Mouse (Mus musculus) CD4-positive, CD25-positive, alpha-beta regulatory T cell (primary cell): Measurements from ENCODE around the gene Wdr43. TPM values are rescaled to one million over a fixed set of nuclear protein-coding genes. Genes with fewer than 3 reads are reported as not detected.

ENCODE experiments used
- polyA plus RNA-seq: library from polyadenylated mRNA; unstranded; fragments of 100-300 nt; shearing (Covaris generic); gene quantifications from one replicate; pipeline ENCODE4 v1.2.1, GENCODE M21; 2017

Gene Wdr43
- 148 TPM for polyA plus RNA-seq

GRCm38 (mm10) chr17:71615638-71616318, at the start of gene Wdr43:
TSS of gene Wdr43 (plus strand) at chr17:71615895.

GRCm38 (mm10) chr17:71673092-71673491, 57.4 kb downstream of the Wdr43 start, which contains the start of gene Togaram2:
TSS of gene Togaram2 (plus strand) at chr17:71673261.

Other genes with a start within 250 kb of the Wdr43 start
- gene Gm4707, start 156.0 kb upstream of the Wdr43 start, polyA plus RNA-seq: 4.1 TPM
- gene Smchd1, start 140.6 kb upstream of the Wdr43 start, polyA plus RNA-seq: 142 TPM
- 10.7 TPM for gene Ndc80, start 89.0 kb upstream of the Wdr43 start, polyA plus RNA-seq
- 0.56 TPM for gene Spdya, start 63.8 kb upstream of the Wdr43 start, polyA plus RNA-seq
- not detected for gene Togaram2, start 57.4 kb downstream of the Wdr43 start, polyA plus RNA-seq
- gene Pcare, start 137.0 kb downstream of the Wdr43 start, polyA plus RNA-seq: not detected
- 0.10 TPM for gene Clip4, start 152.6 kb downstream of the Wdr43 start, polyA plus RNA-seq